Mouse (Mus musculus) midbrain, embryonic 16.5 days (tissue): Measurements from ENCODE around the gene Itga5. TPM values are rescaled to one million over a fixed set of nuclear protein-coding genes. Genes with fewer than 3 reads are reported as not detected.
A peak's percentile ranks its signal among the peaks of the same experiment; 100 is the strongest.

Source experiments
- ATAC-seq: fragments of 200-750 bp; cut with Nextera tagmentation; 2 replicates; pipeline ENCODE4 v1.8.0; 2017; ENCODE audit warnings: moderate TSS enrichment
- H3K27ac ChIP-seq: fragments of 300-500 bp; sonication (generic); 2 replicates; pipeline ENCODE4 v1.5.1; 2014; ENCODE audit warnings: mild to moderate bottlenecking, low read length, mixed read lengths
- H3K27me3 ChIP-seq: fragments of 300-500 bp; sonication (generic); 2 replicates; pipeline ENCODE4 v1.6.1; 2014; ENCODE audit warnings: low read depth, low read length, mixed read lengths; ENCODE audit not compliant: control insufficient read depth, insufficient read depth
- H3K36me3 ChIP-seq: fragments of 300-500 bp; sonication (generic); 2 replicates; pipeline ENCODE4 v1.6.1; 2014; ENCODE audit warnings: mild to moderate bottlenecking, low read length, moderate library complexity, mixed read lengths; ENCODE audit not compliant: control insufficient read depth, insufficient read depth
- H3K4me1 ChIP-seq: fragments of 300-500 bp; sonication (generic); 2 replicates; pipeline ENCODE4 v1.6.1; 2014; ENCODE audit warnings: mild to moderate bottlenecking, low read length, mixed read lengths; ENCODE audit not compliant: control insufficient read depth, insufficient read depth
- H3K4me2 ChIP-seq: fragments of 300-500 bp; sonication (generic); 2 replicates; pipeline ENCODE4 v1.6.1; 2014; ENCODE audit warnings: mild to moderate bottlenecking, low read length, mixed read lengths
- H3K4me3 ChIP-seq: fragments of 300-500 bp; sonication (generic); 2 replicates; pipeline ENCODE4 v1.5.1; 2014; ENCODE audit warnings: low read depth, mild to moderate bottlenecking, low read length, moderate library complexity, mixed read lengths
- H3K9ac ChIP-seq: fragments of 300-500 bp; sonication (generic); 2 replicates; pipeline ENCODE4 v1.6.1; 2014; ENCODE audit warnings: low read depth, low read length, mixed read lengths
- H3K9me3 ChIP-seq: fragments of 300-500 bp; sonication (generic); replicated peaks from 2 replicates; pipeline ENCODE4 v1.6.1; 2014; ENCODE audit warnings: mild to moderate bottlenecking, low read length, mixed read lengths; ENCODE audit not compliant: control insufficient read depth, poor library complexity, severe bottlenecking
- WGBS: fragments of 180-500 bp; shearing (Covaris S2); extraction: QIAGEN DNeasy Blood & Tissue Kit; methylation state at CpG from one replicate; pipeline ENCODE4 v1.1.7; 2014; 5-methylcytosine and 5-hydroxymethylcytosine counted together
- polyA plus RNA-seq: library from polyadenylated mRNA; unstranded; fragments of >200 nt; fragmentation: Nextera tagmentation; extraction: Ambion mirVana; gene quantifications from 2 replicates; pipeline ENCODE4 v1.2.1, GENCODE M21; 2015

Gene Itga5
- polyA plus RNA-seq, 1 experiment from 2014 or later, result 5.8 TPM

DNA sequence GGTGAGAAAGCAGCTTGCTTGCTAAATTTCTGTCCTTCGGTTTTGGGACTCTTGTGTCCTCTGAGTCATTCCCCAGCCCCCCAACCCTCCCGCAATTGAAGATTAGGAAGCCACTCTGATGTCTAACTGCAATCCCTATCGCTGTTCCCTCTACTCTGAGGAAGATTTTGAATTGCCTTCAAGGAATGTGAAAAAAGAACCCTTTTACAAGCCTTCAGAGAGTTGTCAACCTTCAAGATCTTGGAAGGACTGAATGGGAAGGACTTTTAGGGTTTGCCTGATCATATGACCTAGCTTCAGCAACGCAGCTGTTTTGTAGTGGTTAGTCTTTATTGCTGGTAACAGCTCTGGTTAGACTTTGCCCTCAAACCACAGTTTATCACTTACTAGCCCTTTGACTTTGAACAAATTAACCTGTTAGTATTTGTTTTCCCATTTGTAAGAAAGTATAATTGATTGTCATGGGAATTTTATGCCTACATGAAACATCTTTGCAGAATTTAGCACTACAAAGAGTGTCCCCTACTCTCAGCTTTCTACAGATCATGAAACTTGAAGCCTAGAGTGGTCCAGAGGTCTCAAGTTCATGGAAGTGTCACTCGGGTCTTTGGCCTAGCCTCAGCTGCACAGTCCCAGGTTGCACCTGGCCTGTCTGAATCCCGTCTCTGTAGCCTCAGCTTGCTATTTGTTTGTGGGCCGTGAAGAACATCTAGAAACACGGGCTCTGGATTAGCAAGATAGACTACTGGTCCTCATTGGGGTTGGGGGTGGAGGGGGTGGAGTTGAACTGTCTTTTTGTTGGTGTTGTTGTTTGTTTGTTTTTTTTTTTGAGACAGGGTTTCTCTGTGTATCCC lies 60.5 kb downstream of the Itga5 start:
- 28% methylated on average over 8 of the region's 8 CpGs for WGBS

DNA sequence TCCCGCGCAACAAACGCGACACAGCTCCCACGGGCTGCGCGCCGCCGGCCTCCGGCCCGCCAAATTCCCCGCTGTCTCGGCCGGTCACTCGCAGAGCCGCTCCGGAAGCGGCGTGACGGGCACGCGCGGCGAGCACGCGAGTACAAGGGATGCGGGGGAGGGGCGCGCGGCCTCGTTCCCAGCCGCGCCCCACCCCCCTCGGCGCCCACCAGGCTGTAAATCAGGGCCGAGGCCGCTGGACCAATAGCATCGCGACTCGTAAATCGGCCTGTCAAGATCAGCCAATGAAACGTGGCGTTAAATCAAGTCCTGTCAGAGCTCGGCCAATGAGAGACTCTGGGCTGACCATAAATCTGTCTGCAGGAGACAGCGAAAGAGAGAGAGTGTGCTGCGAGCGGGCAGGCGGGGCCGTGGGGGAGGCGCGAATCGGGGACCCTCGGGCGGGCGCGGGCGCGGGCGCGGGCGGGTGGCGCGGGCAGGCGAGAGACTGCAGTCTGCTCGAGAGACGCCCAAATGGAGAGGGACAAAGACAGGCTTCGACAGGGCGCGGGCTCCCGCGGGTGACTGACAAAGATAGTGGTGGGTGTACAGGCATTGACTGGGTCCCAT lies 61.4 kb downstream of the Itga5 start:
- H3K9ac ChIP-seq, result peak overlapping the region; percentile 85
- ATAC-seq, result peak; percentile 96
- no peaks in the 10 kb centered on the region for H3K36me3 ChIP-seq
- H3K9me3 ChIP-seq, result no peaks in the 10 kb centered on the region
- H3K4me2 ChIP-seq, result peak overlapping the region; percentile 79
- no peaks in the 10 kb centered on the region; the same call in 1 of the 2 replicates for H3K27me3 ChIP-seq
- WGBS, result under 1% methylated on average over 56 of the region's 71 CpGs
- peak overlapping the region; percentile 45 for H3K4me3 ChIP-seq
- H3K27ac ChIP-seq, result peak overlapping the region; percentile 99
- H3K4me1 ChIP-seq, result peaks cover 57% of the 10 kb centered on the region

More for the DNA sequence above, 60.5 kb downstream of the Itga5 start:
- H3K36me3 ChIP-seq, result no peaks in the 10 kb centered on the region
- H3K9ac ChIP-seq, result peak overlapping the region; percentile 85
- peak overlapping the region; percentile 99 for H3K27ac ChIP-seq
- H3K27me3 ChIP-seq, result no peaks in the 10 kb centered on the region; the same call in 1 of the 2 replicates
- peaks cover 49% of the 10 kb centered on the region for H3K4me1 ChIP-seq
- H3K9me3 ChIP-seq, result no peaks in the 10 kb centered on the region
- H3K4me3 ChIP-seq, result peak overlapping the region; percentile 39
- no peak for ATAC-seq
- H3K4me2 ChIP-seq, result peak overlapping the region; percentile 78

DNA sequence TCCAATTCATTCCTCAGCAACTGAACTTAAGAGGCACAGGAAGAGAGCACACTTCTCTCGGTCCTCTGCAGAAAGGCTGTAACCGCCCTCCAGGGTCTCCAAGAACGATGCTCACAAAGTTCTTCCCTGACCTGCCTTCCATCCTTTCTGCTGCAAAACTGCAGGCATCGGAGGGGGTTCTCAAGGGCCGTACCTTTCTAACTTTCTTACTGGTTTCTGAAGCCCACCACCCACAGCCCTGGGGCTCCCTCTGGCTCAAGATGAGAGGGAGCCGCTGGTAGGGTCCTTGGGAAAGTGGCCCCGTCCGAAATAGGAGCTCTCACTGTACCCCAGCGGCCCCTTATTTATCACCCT lies 62.0 kb downstream of the Itga5 start:
- peak; percentile 0 for ATAC-seq

GRCm38 (mm10) chr15:103303916-103304615 lies 62.5 kb downstream of the Itga5 start:
- H3K4me1 ChIP-seq, result peaks cover 68% of the 10 kb centered on the region
- no peaks in the 10 kb centered on the region for H3K27me3 ChIP-seq
- H3K4me2 ChIP-seq, result peak overlapping the region; percentile 79
- peak overlapping the region; percentile 80 for H3K9ac ChIP-seq
- no peaks in the 10 kb centered on the region for H3K36me3 ChIP-seq
- ATAC-seq, result no peak
- 7% methylated on average over 8 of the region's 8 CpGs for WGBS
- H3K4me3 ChIP-seq, result peak overlapping the region; percentile 45
- no peaks in the 10 kb centered on the region for H3K9me3 ChIP-seq
- peak overlapping the region; percentile 96 for H3K27ac ChIP-seq

More for the DNA sequence above, 62.0 kb downstream of the Itga5 start:
- Histone ChIP-seq H3K36me3 (no peaks in the 10 kb centered on the region), H3K27ac (peak overlapping the region; percentile 96), H3K4me3 (peak overlapping the region; percentile 45), H3K4me2 (peak overlapping the region; percentile 79), H3K9me3 (no peaks in the 10 kb centered on the region), H3K9ac (peak overlapping the region; percentile 80), H3K4me1 (peaks cover 63% of the 10 kb centered on the region), H3K27me3 (no peaks in the 10 kb centered on the region; the same call in 1 of the 2 replicates)
- WGBS, result 0% methylated on average over 9 of the region's 9 CpGs

- no peak for ATAC-seq
Measured at GRCm38 (mm10) chr15:103302341-103303021, 64.1 kb downstream of the Itga5 start.

DNA sequence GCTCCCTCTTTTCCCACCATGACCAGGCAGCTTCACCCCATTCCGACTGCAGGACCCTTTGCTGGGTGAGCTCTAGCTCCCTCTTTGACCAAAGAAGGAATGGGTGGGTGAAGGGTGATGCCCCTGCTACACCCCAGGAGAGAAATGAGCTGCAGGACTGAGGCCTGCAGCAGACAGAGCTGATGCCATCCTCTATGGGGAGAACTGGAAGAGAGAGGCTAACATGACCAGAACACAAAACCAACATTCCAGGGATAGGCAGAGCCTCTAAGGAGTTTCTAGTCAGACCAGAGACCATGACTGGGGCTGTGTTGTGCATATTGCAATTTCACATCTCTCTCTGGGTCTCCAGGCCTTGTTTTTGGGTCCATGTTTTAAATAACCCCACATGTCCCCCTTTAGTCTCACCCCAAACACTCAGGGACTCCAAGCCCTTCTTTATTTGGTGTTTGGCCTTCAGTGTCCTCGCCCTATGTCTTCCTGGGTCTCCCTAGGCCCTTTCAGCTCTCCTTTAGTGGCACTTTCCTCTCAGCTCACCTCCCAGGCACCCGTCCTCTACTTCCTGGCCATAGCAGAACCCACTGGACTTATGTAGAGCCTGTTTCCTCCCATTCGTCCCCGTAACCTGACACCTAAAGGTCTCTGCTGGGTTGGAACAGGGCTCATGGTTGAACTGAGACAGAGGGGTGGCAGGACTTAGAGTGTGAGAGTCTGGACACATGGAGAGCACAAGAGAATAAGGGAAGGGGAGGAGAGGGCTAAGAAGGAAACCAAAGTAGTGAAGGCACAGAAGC lies 64.8 kb downstream of the Itga5 start:
- Histone ChIP-seq H3K4me3 (no peak overlapping the region), H3K4me1 (peaks cover 87% of the 10 kb centered on the region)

More at GRCm38 (mm10) chr15:103302341-103303021, 64.1 kb downstream of the Itga5 start:
- Histone ChIP-seq H3K27ac (peak overlapping the region; percentile 96), H3K9me3 (no peaks in the 10 kb centered on the region), H3K27me3 (no peaks in the 10 kb centered on the region), H3K9ac (peak overlapping the region; percentile 8; the same call in 1 of the 2 replicates), H3K4me3 (no peak overlapping the region), H3K4me1 (peaks cover 82% of the 10 kb centered on the region), H3K4me2 (no peak overlapping the region), H3K36me3 (no peaks in the 10 kb centered on the region; the same call in 1 of the 2 replicates)
- whole genome bisulfite sequencing, result 48% methylated on average over 6 of the region's 6 CpGs

GRCm38 (mm10) chr15:103301046-103301445 lies 65.5 kb downstream of the Itga5 start:
- peak overlapping the region; percentile 57 for H3K4me2 ChIP-seq
- peak overlapping the region; percentile 15 for H3K9ac ChIP-seq
- peaks cover 82% of the 10 kb centered on the region for H3K4me1 ChIP-seq

More for the DNA sequence above, 64.8 kb downstream of the Itga5 start:
- WGBS, result 35% methylated on average over 5 of the region's 5 CpGs
- H3K27me3 ChIP-seq, result no peaks in the 10 kb centered on the region
- peak overlapping the region; percentile 96 for H3K27ac ChIP-seq
- no peak for ATAC-seq
- H3K9me3 ChIP-seq, result no peaks in the 10 kb centered on the region
- H3K9ac ChIP-seq, result peak overlapping the region; percentile 13; the same call in 1 of the 2 replicates
- H3K36me3 ChIP-seq, result no peaks in the 10 kb centered on the region; the same call in 1 of the 2 replicates
- H3K4me2 ChIP-seq, result no peak overlapping the region

GRCm38 (mm10) chr15:103300560-103300959 lies 66.0 kb downstream of the Itga5 start:
- no peaks in the 10 kb centered on the region for H3K27me3 ChIP-seq
- H3K9ac ChIP-seq, result peak overlapping the region; percentile 66
- H3K4me1 ChIP-seq, result peaks cover 77% of the 10 kb centered on the region
- no peak for ATAC-seq
- 0% methylated on average over 2 of the region's 2 CpGs for WGBS
- peak overlapping the region; percentile 26; the same call in 1 of the 2 replicates for H3K4me3 ChIP-seq
- H3K36me3 ChIP-seq, result no peaks in the 10 kb centered on the region; the same call in 1 of the 2 replicates
- H3K27ac ChIP-seq, result peak overlapping the region; percentile 96
- no peaks in the 10 kb centered on the region for H3K9me3 ChIP-seq
- peak overlapping the region; percentile 57 for H3K4me2 ChIP-seq

More at GRCm38 (mm10) chr15:103301046-103301445, 65.5 kb downstream of the Itga5 start:
- peak overlapping the region; percentile 96 for H3K27ac ChIP-seq
- no peak for ATAC-seq
- WGBS, result 11% methylated on average over 2 of the region's 2 CpGs
- H3K9me3 ChIP-seq, result no peaks in the 10 kb centered on the region
- no peaks in the 10 kb centered on the region for H3K27me3 ChIP-seq
- no peak overlapping the region for H3K4me3 ChIP-seq
- no peaks in the 10 kb centered on the region; the same call in 1 of the 2 replicates for H3K36me3 ChIP-seq
